Mouse (Mus musculus): ENCODE data around the gene Muc3a. TPM values are rescaled to one million over a fixed set of nuclear protein-coding genes. Genes with fewer than 3 reads are reported as not detected.

The Muc3a gene
- 0.14 and 0.30 TPM in 2 replicates for polyA plus RNA-seq (2014; fragmentation: Nextera tagmentation; extraction: Ambion mirVana)

- no peaks in the 10 kb centered on the region for H3K36me3 ChIP-seq (ENCODE audit: control insufficient read depth, insufficient read depth, low read length)
- no peak within 1 kb of the TSS for H3K9ac ChIP-seq (replicated peaks; ENCODE audit: low read length)
- H3K4me3 ChIP-seq (replicated peaks; ENCODE audit: low read depth, low read length) = no peak within 1 kb of the TSS
- DNase-seq (no peak), ATAC-seq (ENCODE audit: low FRiP score, low TSS enrichment) (no peak)
- no peak within 1 kb of the TSS for H3K4me2 ChIP-seq (ENCODE audit: low read length)
- no peaks in the 10 kb centered on the region for H3K9me3 ChIP-seq (ENCODE audit: control insufficient read depth, low read length)
- 67% methylated on average over 2 of the region's 2 CpGs for WGBS
- no peaks in the 10 kb centered on the region for H3K27me3 ChIP-seq (ENCODE audit: control insufficient read depth, insufficient read depth, low read length)
- no peaks in the 10 kb centered on the region for H3K4me1 ChIP-seq (ENCODE audit: control insufficient read depth, insufficient read depth, low read length)
- no peak within 1 kb of the TSS for H3K27ac ChIP-seq (replicated peaks; ENCODE audit: low read depth, low read length)
Measured at GRCm38 (mm10) chr5:137212289-137212688, at the start of gene Muc3a. TSS of gene Muc3a (minus strand) at chr5:137212389.

GRCm38 (mm10) chr5:137211114-137211829 is 917 bp downstream of the Muc3a start:
- no peak for ATAC-seq (ENCODE audit: low FRiP score, low TSS enrichment)
- no peak overlapping the region for H3K4me3 ChIP-seq (replicated peaks; ENCODE audit: low read depth, low read length)
- no peaks in the 10 kb centered on the region for H3K27me3 ChIP-seq (ENCODE audit: control insufficient read depth, insufficient read depth, low read length)
- no peaks in the 10 kb centered on the region for H3K4me1 ChIP-seq (ENCODE audit: control insufficient read depth, insufficient read depth, low read length)
- WGBS = 26% methylated on average over 17 of the region's 17 CpGs
- no peak overlapping the region for H3K9ac ChIP-seq (replicated peaks; ENCODE audit: low read length)
- H3K36me3 ChIP-seq (ENCODE audit: control insufficient read depth, insufficient read depth, low read length) = no peaks in the 10 kb centered on the region
- no peak overlapping the region for H3K4me2 ChIP-seq (ENCODE audit: low read length)
- H3K27ac ChIP-seq (replicated peaks; ENCODE audit: low read depth, low read length) = no peak overlapping the region
- H3K9me3 ChIP-seq (ENCODE audit: control insufficient read depth, low read length) = no peaks in the 10 kb centered on the region
- DNase-seq = no peak

- Histone ChIP-seq H3K4me3 (replicated peaks; ENCODE audit: low read depth, low read length) (no peak overlapping the region), H3K27ac (replicated peaks; ENCODE audit: low read depth, low read length) (no peak overlapping the region), H3K9ac (replicated peaks; ENCODE audit: low read length) (no peak overlapping the region), H3K9me3 (ENCODE audit: control insufficient read depth, low read length) (no peaks in the 10 kb centered on the region), H3K4me2 (ENCODE audit: low read length) (no peak overlapping the region), H3K4me1 (ENCODE audit: control insufficient read depth, insufficient read depth, low read length) (no peaks in the 10 kb centered on the region), H3K27me3 (ENCODE audit: control insufficient read depth, insufficient read depth, low read length) (no peaks in the 10 kb centered on the region), H3K36me3 (ENCODE audit: control insufficient read depth, insufficient read depth, low read length) (no peaks in the 10 kb centered on the region)
- 68% methylated on average over 8 of the region's 8 CpGs for WGBS
- no peak for DNase-seq
- ATAC-seq (ENCODE audit: low FRiP score, low TSS enrichment) = no peak
Measured at GRCm38 (mm10) chr5:137210689-137211088, 1.5 kb downstream of the Muc3a start.

- Histone ChIP-seq H3K4me2 (ENCODE audit: low read length) (no peak overlapping the region), H3K27me3 (ENCODE audit: control insufficient read depth, insufficient read depth, low read length) (no peaks in the 10 kb centered on the region), H3K36me3 (ENCODE audit: control insufficient read depth, insufficient read depth, low read length) (no peaks in the 10 kb centered on the region), H3K9ac (replicated peaks; ENCODE audit: low read length) (no peak overlapping the region), H3K4me1 (ENCODE audit: control insufficient read depth, insufficient read depth, low read length) (no peaks in the 10 kb centered on the region), H3K27ac (replicated peaks; ENCODE audit: low read depth, low read length) (no peak overlapping the region), H3K9me3 (ENCODE audit: control insufficient read depth, low read length) (no peaks in the 10 kb centered on the region), H3K4me3 (replicated peaks; ENCODE audit: low read depth, low read length) (no peak overlapping the region)
- no peak for ATAC-seq (ENCODE audit: low FRiP score, low TSS enrichment)
- DNase-seq = no peak
- WGBS = 90% methylated on average over 3 of the region's 3 CpGs
Measured at GRCm38 (mm10) chr5:137205301-137205700, 6.9 kb downstream of the Muc3a start.

DNA sequence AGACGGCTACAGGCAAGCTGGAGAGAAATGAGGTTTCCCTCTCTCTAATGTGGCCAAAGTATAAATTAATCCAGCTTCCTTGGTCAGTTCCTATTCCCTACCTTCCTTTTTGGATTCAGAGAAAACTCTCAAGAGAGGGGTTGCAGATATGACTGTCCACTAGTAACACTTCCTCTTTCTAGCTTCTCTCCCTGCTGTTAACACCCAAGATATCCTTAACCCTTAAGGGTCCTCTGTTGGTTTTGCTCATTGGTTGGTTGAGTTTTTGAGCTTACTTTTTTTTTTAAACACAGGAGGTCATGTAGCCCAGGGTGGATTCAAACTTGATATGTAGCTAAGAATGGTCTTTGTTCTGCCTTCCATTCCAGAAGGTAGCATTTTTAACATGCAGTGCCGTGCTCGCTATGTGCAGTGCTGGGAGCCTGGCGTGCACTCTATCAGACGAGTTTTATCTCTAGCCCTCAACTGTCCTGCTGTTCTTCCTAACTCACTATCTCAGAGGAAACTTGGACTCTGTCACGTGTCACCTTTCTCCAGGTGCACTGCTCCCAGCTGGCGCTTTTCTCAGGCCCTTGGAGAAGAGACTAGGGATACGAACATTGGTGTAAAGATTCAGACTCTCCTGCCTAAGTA is 17.6 kb downstream of the Muc3a start:
- H3K27me3 ChIP-seq (ENCODE audit: control insufficient read depth, insufficient read depth, low read length) = no peaks in the 10 kb centered on the region
- H3K9me3 ChIP-seq (ENCODE audit: control insufficient read depth, low read length) = no peaks in the 10 kb centered on the region; the same call in 1 of the 2 replicates
- no peak overlapping the region for H3K9ac ChIP-seq (replicated peaks; ENCODE audit: low read length)
- WGBS = 84% methylated on average over 8 of the region's 8 CpGs
- H3K36me3 ChIP-seq (ENCODE audit: control insufficient read depth, insufficient read depth, low read length) = no peaks in the 10 kb centered on the region
- ATAC-seq (ENCODE audit: low FRiP score, low TSS enrichment) (no peak), DNase-seq (no peak)
- H3K27ac ChIP-seq (replicated peaks; ENCODE audit: low read depth, low read length) = no peak overlapping the region
- no peaks in the 10 kb centered on the region for H3K4me1 ChIP-seq (ENCODE audit: control insufficient read depth, insufficient read depth, low read length)
- no peak overlapping the region for H3K4me3 ChIP-seq (replicated peaks; ENCODE audit: low read depth, low read length)
- no peak overlapping the region for H3K4me2 ChIP-seq (ENCODE audit: low read length)

GRCm38 (mm10) chr5:137193279-137193952 is 18.8 kb downstream of the Muc3a start:
- no peaks in the 10 kb centered on the region; the same call in 1 of the 2 replicates for H3K9me3 ChIP-seq (ENCODE audit: control insufficient read depth, low read length)
- DNase-seq = no peak
- H3K4me3 ChIP-seq (replicated peaks; ENCODE audit: low read depth, low read length) = no peak overlapping the region
- 79% methylated on average over 8 of the region's 8 CpGs for WGBS
- no peaks in the 10 kb centered on the region for H3K36me3 ChIP-seq (ENCODE audit: control insufficient read depth, insufficient read depth, low read length)
- no peaks in the 10 kb centered on the region for H3K27me3 ChIP-seq (ENCODE audit: control insufficient read depth, insufficient read depth, low read length)
- no peaks in the 10 kb centered on the region for H3K4me1 ChIP-seq (ENCODE audit: control insufficient read depth, insufficient read depth, low read length)
- ATAC-seq (ENCODE audit: low FRiP score, low TSS enrichment) = no peak
- H3K27ac ChIP-seq (replicated peaks; ENCODE audit: low read depth, low read length) = no peak overlapping the region
- H3K9ac ChIP-seq (replicated peaks; ENCODE audit: low read length) = no peak overlapping the region
- no peak overlapping the region for H3K4me2 ChIP-seq (ENCODE audit: low read length)

DNA sequence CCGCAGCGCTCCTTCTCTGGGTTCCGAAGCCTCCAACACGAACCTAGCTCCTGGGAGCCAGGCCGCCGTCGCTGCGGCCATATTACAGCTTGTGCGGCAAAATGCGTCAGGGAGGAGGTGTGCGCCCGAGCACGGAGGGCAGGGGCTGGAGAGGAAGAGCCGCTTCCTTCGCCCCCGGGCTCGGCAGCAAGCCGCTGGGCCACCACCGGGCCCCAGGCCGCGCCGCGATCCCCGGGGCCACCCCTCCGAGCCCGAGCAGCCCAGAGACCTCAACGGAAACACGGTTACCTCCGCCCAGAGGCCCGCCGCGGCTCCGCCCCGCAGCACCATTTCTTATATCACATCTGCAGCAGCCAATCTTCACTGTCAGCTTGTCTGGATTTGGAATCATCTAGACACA is 22.9 kb downstream of the Muc3a start:
- H3K27ac ChIP-seq (replicated peaks; ENCODE audit: low read depth, low read length) = peak overlapping the region; percentile 42
- no peak for ATAC-seq (ENCODE audit: low FRiP score, low TSS enrichment)
- H3K36me3 ChIP-seq (ENCODE audit: control insufficient read depth, insufficient read depth, low read length) = no peaks in the 10 kb centered on the region
- H3K9me3 ChIP-seq (ENCODE audit: control insufficient read depth, low read length) = no peaks in the 10 kb centered on the region; the same call in 1 of the 2 replicates
- H3K27me3 ChIP-seq (ENCODE audit: control insufficient read depth, insufficient read depth, low read length) = no peaks in the 10 kb centered on the region
- H3K4me1 ChIP-seq (ENCODE audit: control insufficient read depth, insufficient read depth, low read length) = no peaks in the 10 kb centered on the region
- peak overlapping the region; percentile 44 for H3K4me3 ChIP-seq (replicated peaks; ENCODE audit: low read depth, low read length)
- peak overlapping the region; percentile 67 for H3K4me2 ChIP-seq (ENCODE audit: low read length)
- H3K9ac ChIP-seq (replicated peaks; ENCODE audit: low read length) = peak overlapping the region; percentile 63
- peak; percentile 60 for DNase-seq
- 2% methylated on average over 34 of the region's 34 CpGs for WGBS

GRCm38 (mm10) chr5:137185362-137185761 is 26.8 kb downstream of the Muc3a start:
- no peaks in the 10 kb centered on the region for H3K4me1 ChIP-seq (ENCODE audit: control insufficient read depth, insufficient read depth, low read length)
- no peak overlapping the region for H3K4me2 ChIP-seq (ENCODE audit: low read length)
- no peak for ATAC-seq (ENCODE audit: low FRiP score, low TSS enrichment)
- H3K27me3 ChIP-seq (ENCODE audit: control insufficient read depth, insufficient read depth, low read length) = no peaks in the 10 kb centered on the region
- 83% methylated on average over 8 of the region's 8 CpGs for whole genome bisulfite sequencing
- no peaks in the 10 kb centered on the region for H3K36me3 ChIP-seq (ENCODE audit: control insufficient read depth, insufficient read depth, low read length)
- no peak overlapping the region for H3K9ac ChIP-seq (replicated peaks; ENCODE audit: low read length)
- H3K4me3 ChIP-seq (replicated peaks; ENCODE audit: low read depth, low read length) = no peak overlapping the region
- no peaks in the 10 kb centered on the region for H3K9me3 ChIP-seq (ENCODE audit: control insufficient read depth, low read length)
- no peak overlapping the region for H3K27ac ChIP-seq (replicated peaks; ENCODE audit: low read depth, low read length)
- no peak for DNase-seq
